Mouse (Mus musculus): ENCODE data around the gene Fam131c. TPM values are rescaled to one million over a fixed set of nuclear protein-coding genes. Genes with fewer than 3 reads are reported as not detected.

Fam131c gene
- polyA plus RNA-seq, 1 experiment from 2014 or later: 40.1 TPM

DNA sequence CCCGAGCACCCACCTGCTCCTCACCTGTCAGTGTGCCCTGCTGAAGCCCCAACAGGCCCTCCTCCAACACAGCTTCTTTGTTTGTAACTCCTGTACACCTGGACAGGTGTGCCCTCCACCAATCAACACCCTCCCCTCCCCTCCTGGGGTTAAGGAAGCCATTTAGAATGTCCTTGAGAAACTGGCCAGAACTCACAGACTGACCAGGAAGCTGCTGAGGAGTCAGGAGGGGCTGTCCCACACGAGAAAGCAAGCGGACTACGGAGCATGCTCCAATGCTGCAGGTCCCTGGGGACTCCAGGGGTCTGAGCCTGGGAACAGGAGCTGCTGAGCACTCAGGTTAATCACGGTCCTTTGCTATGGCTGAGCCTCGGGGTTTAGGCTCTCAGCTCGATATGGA is 47.9 kb downstream of the Fam131c start, which contains the start of gene Clcnkb:
TSS of gene Clcnkb (minus strand) at position 91 of the 400 bp plus-strand sequence.
- Histone ChIP-seq H3K27me3 (ENCODE audit: control insufficient read depth, insufficient read depth, low read length) (no peaks in the 10 kb centered on the region), H3K27ac (no peak within 1 kb of the TSS), H3K4me1 (replicated peaks; ENCODE audit: control insufficient read depth, insufficient read depth, low read length) (no peaks in the 10 kb centered on the region), H3K4me3 (replicated peaks; ENCODE audit: low read length) (no peak within 1 kb of the TSS), H3K9ac (no peak within 1 kb of the TSS), H3K9me3 (ENCODE audit: control insufficient read depth, low read length) (no peaks in the 10 kb centered on the region), H3K36me3 (replicated peaks; ENCODE audit: control insufficient read depth, insufficient read depth) (no peaks in the 10 kb centered on the region), H3K4me2 (replicated peaks) (no peak within 1 kb of the TSS)
- ATAC-seq (ENCODE audit: low FRiP score) (no peak), DNase-seq (ENCODE audit: low spot score) (no peak)
- WGBS: 62% methylated on average over 7 of the region's 7 CpGs

- 68% methylated on average over 27 of the region's 27 CpGs for WGBS
- Histone ChIP-seq H3K9ac (no peak overlapping the region), H3K4me2 (replicated peaks) (no peak overlapping the region), H3K36me3 (replicated peaks; ENCODE audit: control insufficient read depth, insufficient read depth) (no peaks in the 10 kb centered on the region), H3K27ac (no peak overlapping the region), H3K9me3 (ENCODE audit: control insufficient read depth, low read length) (no peaks in the 10 kb centered on the region), H3K4me1 (replicated peaks; ENCODE audit: control insufficient read depth, insufficient read depth, low read length) (no peaks in the 10 kb centered on the region), H3K27me3 (ENCODE audit: control insufficient read depth, insufficient read depth, low read length) (no peaks in the 10 kb centered on the region), H3K4me3 (replicated peaks; ENCODE audit: low read length) (no peak overlapping the region)
- DNase-seq (ENCODE audit: low spot score) (no peak), ATAC-seq (ENCODE audit: low FRiP score) (no peak)
Measured at GRCm38 (mm10) chr4:141419398-141420191, 51.6 kb downstream of the Fam131c start.

DNA sequence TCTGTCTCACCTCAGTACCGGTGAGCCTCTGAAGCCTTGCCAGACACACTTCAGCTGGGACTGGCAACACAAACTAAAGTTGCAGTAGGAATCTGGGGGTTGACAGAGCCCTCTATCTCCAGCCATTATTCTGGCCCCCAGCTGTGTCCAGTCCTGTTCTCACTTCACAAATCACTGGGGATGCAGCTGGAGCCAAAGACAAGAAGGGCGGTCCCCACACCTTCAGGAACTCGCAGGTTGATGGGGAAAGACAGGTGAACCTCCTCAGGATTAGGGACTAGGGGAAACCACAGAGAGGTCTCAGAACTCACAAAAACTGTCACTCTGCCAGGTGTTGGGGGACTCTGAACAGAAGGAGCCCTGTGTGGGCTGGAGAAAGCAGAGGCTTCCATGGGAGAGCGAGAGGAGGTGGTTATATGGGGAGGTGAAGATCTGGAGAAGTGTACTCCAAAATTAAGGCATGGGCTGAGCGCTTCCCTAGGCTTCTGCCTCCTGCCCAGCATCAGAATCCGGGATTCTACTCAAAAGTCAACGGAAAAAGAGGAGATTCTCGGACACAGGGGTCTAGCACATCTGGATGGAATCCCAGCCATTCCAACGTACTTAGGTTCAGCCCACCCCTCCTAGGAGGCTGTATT is 52.3 kb downstream of the Fam131c start, which contains the start of gene Hspb7:
TSS of gene Hspb7 (plus strand) at position 588 of the 638 bp plus-strand sequence.
- Histone ChIP-seq H3K4me2 (replicated peaks) (no peak within 1 kb of the TSS), H3K36me3 (replicated peaks; ENCODE audit: control insufficient read depth, insufficient read depth) (no peaks in the 10 kb centered on the region), H3K27ac (no peak within 1 kb of the TSS), H3K4me1 (replicated peaks; ENCODE audit: control insufficient read depth, insufficient read depth, low read length) (no peaks in the 10 kb centered on the region), H3K9me3 (ENCODE audit: control insufficient read depth, low read length) (no peaks in the 10 kb centered on the region), H3K4me3 (replicated peaks; ENCODE audit: low read length) (no peak within 1 kb of the TSS), H3K9ac (no peak within 1 kb of the TSS), H3K27me3 (ENCODE audit: control insufficient read depth, insufficient read depth, low read length) (no peaks in the 10 kb centered on the region)
- ATAC-seq (ENCODE audit: low FRiP score): no peak
- WGBS: 66% methylated on average over 9 of the region's 9 CpGs
- DNase-seq (ENCODE audit: low spot score): no peak

GRCm38 (mm10) chr4:141420886-141421285 is 52.9 kb downstream of the Fam131c start:
- Histone ChIP-seq H3K4me1 (replicated peaks; ENCODE audit: control insufficient read depth, insufficient read depth, low read length) (no peaks in the 10 kb centered on the region; the same call in 1 of the 2 replicates), H3K4me2 (replicated peaks) (no peak overlapping the region), H3K9ac (no peak overlapping the region), H3K27ac (no peak overlapping the region), H3K4me3 (replicated peaks; ENCODE audit: low read length) (no peak overlapping the region), H3K27me3 (ENCODE audit: control insufficient read depth, insufficient read depth, low read length) (no peaks in the 10 kb centered on the region), H3K9me3 (ENCODE audit: control insufficient read depth, low read length) (no peaks in the 10 kb centered on the region), H3K36me3 (replicated peaks; ENCODE audit: control insufficient read depth, insufficient read depth) (no peaks in the 10 kb centered on the region)
- DNase-seq (ENCODE audit: low spot score) (no peak), ATAC-seq (ENCODE audit: low FRiP score) (no peak)
- whole genome bisulfite sequencing: 64% methylated on average over 9 of the region's 9 CpGs

- ATAC-seq (ENCODE audit: low FRiP score) (no peak), DNase-seq (ENCODE audit: low spot score) (no peak)
- 58% methylated on average over 14 of the region's 14 CpGs for WGBS
- Histone ChIP-seq H3K4me2 (replicated peaks) (no peak overlapping the region), H3K27ac (no peak overlapping the region), H3K27me3 (ENCODE audit: control insufficient read depth, insufficient read depth, low read length) (no peaks in the 10 kb centered on the region), H3K9ac (no peak overlapping the region), H3K4me3 (replicated peaks; ENCODE audit: low read length) (no peak overlapping the region), H3K36me3 (replicated peaks; ENCODE audit: control insufficient read depth, insufficient read depth) (no peaks in the 10 kb centered on the region), H3K9me3 (ENCODE audit: control insufficient read depth, low read length) (no peaks in the 10 kb centered on the region), H3K4me1 (replicated peaks; ENCODE audit: control insufficient read depth, insufficient read depth, low read length) (no peaks in the 10 kb centered on the region; the same call in 1 of the 2 replicates)
Measured at GRCm38 (mm10) chr4:141421423-141421822, 53.4 kb downstream of the Fam131c start.

DNA sequence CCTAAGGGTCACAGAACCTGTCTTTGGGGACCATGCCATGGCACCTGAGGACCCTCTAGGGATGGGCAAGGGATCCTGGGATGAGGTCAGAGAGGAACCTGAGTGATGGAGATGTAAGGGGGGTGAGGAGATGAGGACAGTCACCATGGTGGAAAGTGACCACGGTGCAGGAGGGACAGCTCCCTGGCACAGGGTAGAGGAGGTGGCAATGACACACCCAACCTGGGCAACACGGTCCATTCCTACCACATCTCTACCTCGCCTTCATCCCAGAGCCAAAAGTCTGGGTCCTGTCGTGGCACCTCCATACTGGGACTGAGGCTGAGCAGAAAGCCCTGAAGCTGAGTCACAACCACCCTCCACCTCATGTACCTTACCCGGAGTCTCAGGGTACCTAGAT is 54.8 kb downstream of the Fam131c start:
- Histone ChIP-seq H3K4me1 (replicated peaks; ENCODE audit: control insufficient read depth, insufficient read depth, low read length) (no peaks in the 10 kb centered on the region; the same call in 1 of the 2 replicates), H3K9me3 (ENCODE audit: control insufficient read depth, low read length) (no peaks in the 10 kb centered on the region), H3K4me3 (replicated peaks; ENCODE audit: low read length) (no peak overlapping the region), H3K27ac (no peak overlapping the region), H3K9ac (no peak overlapping the region), H3K27me3 (ENCODE audit: control insufficient read depth, insufficient read depth, low read length) (no peaks in the 10 kb centered on the region), H3K4me2 (replicated peaks) (no peak overlapping the region), H3K36me3 (replicated peaks; ENCODE audit: control insufficient read depth, insufficient read depth) (no peaks in the 10 kb centered on the region)
- no peak for DNase-seq (ENCODE audit: low spot score)
- ATAC-seq (ENCODE audit: low FRiP score): no peak
- 78% methylated on average over 5 of the region's 5 CpGs for WGBS

GRCm38 (mm10) chr4:141423288-141423687 is 55.3 kb downstream of the Fam131c start:
- ATAC-seq (ENCODE audit: low FRiP score) (no peak), DNase-seq (ENCODE audit: low spot score) (no peak)
- H3K4me2 ChIP-seq (replicated peaks): no peak overlapping the region
- no peak overlapping the region for H3K4me3 ChIP-seq (replicated peaks; ENCODE audit: low read length)
- H3K36me3 ChIP-seq (replicated peaks; ENCODE audit: control insufficient read depth, insufficient read depth): no peaks in the 10 kb centered on the region
- no peak overlapping the region for H3K27ac ChIP-seq
- no peaks in the 10 kb centered on the region; the same call in 1 of the 2 replicates for H3K4me1 ChIP-seq (replicated peaks; ENCODE audit: control insufficient read depth, insufficient read depth, low read length)
- no peaks in the 10 kb centered on the region for H3K27me3 ChIP-seq (ENCODE audit: control insufficient read depth, insufficient read depth, low read length)
- no peaks in the 10 kb centered on the region for H3K9me3 ChIP-seq (ENCODE audit: control insufficient read depth, low read length)
- WGBS: 74% methylated on average over 5 of the region's 5 CpGs
- no peak overlapping the region for H3K9ac ChIP-seq

GRCm38 (mm10) chr4:141423691-141424431 is 55.8 kb downstream of the Fam131c start:
- no peak overlapping the region for H3K9ac ChIP-seq

More at GRCm38 (mm10) chr4:141423691-141424431, 55.8 kb downstream of the Fam131c start:
- no peaks in the 10 kb centered on the region for H3K36me3 ChIP-seq (replicated peaks; ENCODE audit: control insufficient read depth, insufficient read depth)
- H3K27ac ChIP-seq: no peak overlapping the region
- 89% methylated on average over 13 of the region's 13 CpGs for WGBS
- no peaks in the 10 kb centered on the region; the same call in 1 of the 2 replicates for H3K4me1 ChIP-seq (replicated peaks; ENCODE audit: control insufficient read depth, insufficient read depth, low read length)
- DNase-seq (ENCODE audit: low spot score) (no peak), ATAC-seq (ENCODE audit: low FRiP score) (no peak)
- H3K4me2 ChIP-seq (replicated peaks): no peak overlapping the region
- no peaks in the 10 kb centered on the region for H3K9me3 ChIP-seq (ENCODE audit: control insufficient read depth, low read length)
- H3K4me3 ChIP-seq (replicated peaks; ENCODE audit: low read length): no peak overlapping the region
- H3K27me3 ChIP-seq (ENCODE audit: control insufficient read depth, insufficient read depth, low read length): no peaks in the 10 kb centered on the region
